Mouse (Mus musculus) heart, embryonic 15.5 days (tissue): ENCODE measurements around the gene Spem1. TPM values are rescaled to one million over a fixed set of nuclear protein-coding genes. Genes with fewer than 3 reads are reported as not detected.

ENCODE experiments used
- ATAC-seq: fragments of 200-750 bp; cut with Nextera tagmentation; replicated peaks from 2 replicates; pipeline ENCODE4 v1.8.0; 2017; ENCODE audit warnings: low read depth, moderate TSS enrichment; ENCODE audit not compliant: insufficient number of reproducible peaks, insufficient read depth, low FRiP score
- H3K27ac ChIP-seq: fragments of 300-500 bp; sonication (generic); 2 replicates; pipeline ENCODE4 v1.5.1; 2015; ENCODE audit warnings: mild to moderate bottlenecking, inconsistent platforms
- H3K27me3 ChIP-seq: fragments of 300-500 bp; sonication (generic); 2 replicates; pipeline ENCODE4 v1.6.1; 2015; ENCODE audit warnings: inconsistent platforms
- H3K36me3 ChIP-seq: fragments of 300-500 bp; sonication (generic); 2 replicates; pipeline ENCODE4 v1.6.1; 2015; ENCODE audit warnings: mild to moderate bottlenecking, inconsistent platforms
- H3K4me1 ChIP-seq: fragments of 300-500 bp; sonication (generic); replicated peaks from 2 replicates; pipeline ENCODE4 v1.6.1; 2015; ENCODE audit warnings: inconsistent platforms
- H3K4me2 ChIP-seq: fragments of 300-500 bp; sonication (generic); 2 replicates; pipeline ENCODE4 v1.6.1; 2015; ENCODE audit warnings: inconsistent platforms, mild to moderate bottlenecking, moderate library complexity
- H3K4me3 ChIP-seq: fragments of 300-500 bp; sonication (generic); 2 replicates; pipeline ENCODE4 v1.5.1; 2015; ENCODE audit warnings: mild to moderate bottlenecking, inconsistent platforms
- H3K9ac ChIP-seq: fragments of 300-500 bp; sonication (generic); 2 replicates; pipeline ENCODE4 v1.6.1; 2015; ENCODE audit warnings: mild to moderate bottlenecking, inconsistent platforms
- H3K9me3 ChIP-seq: fragments of 300-500 bp; sonication (generic); replicated peaks from 2 replicates; pipeline ENCODE4 v1.6.1; 2016; ENCODE audit warnings: inconsistent platforms
- WGBS: fragments of 180-500 bp; shearing (Covaris S2); methylation state at CpG from one replicate; pipeline ENCODE4 v1.1.7; 2015; ENCODE audit warnings: mixed read lengths; 5-methylcytosine and 5-hydroxymethylcytosine counted together
- polyA plus RNA-seq: library from polyadenylated mRNA; unstranded; fragments of >200 nt; fragmentation: Nextera tagmentation; extraction: Ambion mirVana; gene quantifications from 2 replicates; pipeline ENCODE4 v1.2.1, GENCODE M21; 2015

Gene Spem1
- polyA plus RNA-seq, 1 experiment from 2014 or later, result not detected

DNA sequence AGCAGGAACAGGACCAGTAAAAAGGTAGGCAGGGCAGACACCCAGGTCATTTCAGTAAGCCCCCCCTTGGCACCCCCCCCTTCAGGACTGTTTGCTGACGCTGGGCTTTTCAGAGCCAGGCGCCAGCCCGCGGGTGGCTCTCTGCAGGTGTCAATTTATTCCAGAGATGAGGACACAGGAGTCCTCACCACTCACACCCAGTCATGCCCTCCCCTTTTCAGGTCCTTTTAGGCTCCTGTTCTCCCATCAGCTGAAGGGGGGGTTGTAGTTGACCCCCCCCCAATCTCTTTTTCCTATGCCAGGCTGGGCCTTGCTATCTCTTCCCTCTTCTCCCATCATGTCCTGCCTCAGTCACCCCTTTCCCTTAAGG lies 14.0 kb upstream of the Spem1 start:
- H3K9me3 ChIP-seq, result no peaks in the 10 kb centered on the region
- peak overlapping the region; percentile 95 for H3K4me2 ChIP-seq
- peaks cover 48% of the 10 kb centered on the region for H3K4me1 ChIP-seq
- ATAC-seq, result no peak
- no peak overlapping the region for H3K9ac ChIP-seq
- peaks cover 42% of the 10 kb centered on the region for H3K27me3 ChIP-seq
- 19% methylated on average over 4 of the region's 4 CpGs for WGBS
- no peak overlapping the region for H3K27ac ChIP-seq
- no peaks in the 10 kb centered on the region for H3K36me3 ChIP-seq
- H3K4me3 ChIP-seq, result peak overlapping the region; percentile 72

DNA sequence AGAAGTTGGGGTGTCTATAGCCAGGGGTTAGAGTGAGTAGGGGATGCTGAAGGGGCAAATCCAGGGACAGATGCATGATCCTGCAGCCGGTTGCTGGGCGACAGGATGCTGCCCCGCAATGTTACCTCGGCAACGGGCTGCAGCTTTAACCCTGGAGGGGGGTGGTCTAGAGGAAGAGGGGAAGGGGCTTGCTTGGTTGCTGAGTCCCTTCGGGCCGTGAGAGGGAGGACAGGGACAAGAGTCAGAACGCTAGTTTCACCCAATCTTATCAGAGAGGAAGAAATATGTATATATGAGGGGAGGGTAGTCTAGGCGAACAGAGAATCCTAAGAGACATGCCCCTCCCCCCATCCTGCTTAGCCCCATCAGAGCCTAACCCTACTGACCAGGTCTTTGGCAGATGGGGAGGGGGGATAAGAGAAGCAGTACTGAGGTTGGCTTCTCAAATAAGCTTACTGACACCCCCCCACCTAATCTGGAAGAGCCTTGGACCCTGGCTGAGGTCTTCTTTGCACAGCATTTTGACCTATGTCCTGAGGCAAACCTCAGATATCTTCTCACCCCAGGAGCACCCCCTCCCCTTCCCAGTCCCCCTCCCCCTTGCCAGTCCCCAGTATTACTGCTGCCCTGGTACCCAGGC lies 13.5 kb upstream of the Spem1 start:
- no peak for ATAC-seq
- no peak overlapping the region for H3K27ac ChIP-seq
- peak overlapping the region; percentile 95 for H3K4me2 ChIP-seq
- peak overlapping the region; percentile 72 for H3K4me3 ChIP-seq
- no peaks in the 10 kb centered on the region for H3K9me3 ChIP-seq
- 18% methylated on average over 9 of the region's 9 CpGs for WGBS
- H3K36me3 ChIP-seq, result no peaks in the 10 kb centered on the region
- H3K9ac ChIP-seq, result no peak overlapping the region
- H3K27me3 ChIP-seq, result peaks cover 42% of the 10 kb centered on the region
- H3K4me1 ChIP-seq, result peaks cover 48% of the 10 kb centered on the region

DNA sequence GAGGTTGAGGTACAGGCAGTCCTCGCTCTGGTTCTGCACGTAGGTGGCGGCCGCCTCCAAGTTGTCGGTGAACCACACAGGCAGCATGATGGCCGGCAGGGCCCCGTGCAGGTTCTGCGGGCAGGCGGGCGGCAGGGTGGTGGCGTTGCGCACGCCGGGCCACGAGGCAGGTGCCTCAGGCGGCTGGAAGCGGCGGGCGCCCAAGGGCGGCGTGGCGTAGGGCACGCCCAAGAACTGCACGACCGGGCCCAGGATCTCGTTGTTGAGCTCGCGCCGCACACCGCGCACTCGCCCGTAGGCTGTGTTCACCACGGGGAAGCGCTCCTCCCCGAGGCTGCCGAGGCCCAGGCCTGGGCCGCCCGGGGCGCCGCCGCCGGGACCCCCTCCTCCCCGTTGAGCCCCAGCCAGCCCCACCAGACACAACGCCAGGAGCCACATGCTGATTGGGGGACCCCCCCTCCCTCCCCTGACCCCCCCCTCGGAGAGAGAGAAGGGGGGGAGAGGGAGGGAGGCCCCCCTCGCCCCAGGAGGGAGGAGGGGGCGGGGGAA lies 12.1 kb upstream of the Spem1 start:
- no peak for ATAC-seq
- H3K9ac ChIP-seq, result peak overlapping the region; percentile 65
- H3K4me3 ChIP-seq, result peak overlapping the region; percentile 49
- peak overlapping the region; percentile 92 for H3K4me2 ChIP-seq
- no peaks in the 10 kb centered on the region for H3K9me3 ChIP-seq
- H3K27ac ChIP-seq, result no peak overlapping the region
- peaks cover 44% of the 10 kb centered on the region for H3K4me1 ChIP-seq
- 8% methylated on average over 39 of the region's 48 CpGs for WGBS
- H3K27me3 ChIP-seq, result peaks cover 42% of the 10 kb centered on the region
- no peaks in the 10 kb centered on the region for H3K36me3 ChIP-seq

DNA sequence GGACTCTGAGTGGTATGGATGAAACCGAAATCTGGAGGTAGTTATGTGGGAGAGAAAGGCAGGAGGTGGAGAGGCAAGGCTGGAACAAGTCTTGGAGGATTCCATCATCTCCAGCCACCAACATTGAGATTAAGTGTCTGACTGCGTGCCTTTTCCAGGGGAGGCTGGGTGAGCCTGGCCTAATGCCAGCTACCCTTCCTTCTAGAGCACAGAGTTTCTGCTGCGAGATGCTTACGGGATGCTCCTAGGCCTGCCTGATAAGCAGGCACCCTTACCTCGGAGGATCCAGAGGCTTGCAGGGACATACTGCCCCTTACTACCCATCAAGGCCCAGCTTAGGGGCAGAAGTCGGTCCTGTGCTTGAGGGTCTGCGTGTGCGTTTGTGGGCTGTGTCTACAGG lies 11.6 kb upstream of the Spem1 start:
- no peak overlapping the region for H3K27ac ChIP-seq
- no peaks in the 10 kb centered on the region for H3K9me3 ChIP-seq
- no peaks in the 10 kb centered on the region for H3K36me3 ChIP-seq
- peaks cover 41% of the 10 kb centered on the region for H3K4me1 ChIP-seq
- peaks cover 42% of the 10 kb centered on the region for H3K27me3 ChIP-seq
- 38% methylated on average over 8 of the region's 8 CpGs for WGBS
- H3K9ac ChIP-seq, result peak overlapping the region; percentile 65
- H3K4me2 ChIP-seq, result peak overlapping the region; percentile 92
- ATAC-seq, result no peak
- H3K4me3 ChIP-seq, result peak overlapping the region; percentile 49

DNA sequence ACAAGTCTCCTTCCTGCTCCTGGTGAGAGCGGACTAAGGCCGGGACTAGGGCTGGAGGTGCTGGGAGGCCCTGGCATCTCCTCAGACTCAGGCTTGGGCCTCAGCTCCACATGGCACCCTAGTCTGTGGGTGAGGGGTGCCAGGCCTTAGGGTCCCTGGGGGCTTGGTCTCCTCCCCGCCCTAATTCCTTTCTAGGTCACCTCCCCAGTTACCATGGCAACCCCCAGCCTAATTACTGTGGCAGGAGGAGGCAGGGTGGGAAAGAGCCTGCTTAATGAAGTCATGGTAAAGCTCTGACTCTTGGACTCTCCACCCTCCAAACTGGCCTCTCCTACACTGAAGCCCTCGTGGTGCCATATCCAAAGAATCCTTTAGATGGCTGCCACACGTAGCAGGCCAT lies 6.9 kb upstream of the Spem1 start:
- no peak overlapping the region for H3K27ac ChIP-seq
- no peak for ATAC-seq
- peaks cover 5% of the 10 kb centered on the region; the same call in 1 of the 2 replicates for H3K36me3 ChIP-seq
- H3K9ac ChIP-seq, result no peak overlapping the region
- WGBS, result 79% methylated on average over 5 of the region's 5 CpGs
- H3K4me2 ChIP-seq, result no peak overlapping the region
- H3K9me3 ChIP-seq, result no peaks in the 10 kb centered on the region
- H3K4me1 ChIP-seq, result peaks cover 5% of the 10 kb centered on the region
- no peak overlapping the region for H3K4me3 ChIP-seq
- peaks cover 12% of the 10 kb centered on the region for H3K27me3 ChIP-seq

DNA sequence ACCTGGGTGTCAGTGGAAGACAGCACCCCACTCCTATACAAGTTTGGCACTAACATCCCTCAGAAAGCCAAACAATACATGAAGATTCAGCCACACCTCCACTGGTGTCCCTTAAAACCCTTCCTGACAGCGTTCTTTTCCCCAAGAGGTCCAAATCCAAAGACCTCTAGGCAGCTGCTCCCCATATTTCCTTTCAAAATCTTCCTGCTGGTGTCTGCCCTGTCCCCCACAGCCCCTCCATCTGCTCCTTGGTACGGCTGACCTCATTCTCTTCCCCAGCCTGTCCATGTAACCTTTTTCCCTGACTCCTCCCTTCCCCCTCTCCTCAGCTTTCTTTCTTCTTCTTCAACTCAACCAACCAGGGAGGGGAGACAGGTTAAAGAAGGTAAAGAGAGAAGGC lies 1.5 kb upstream of the Spem1 start:
- H3K9me3 ChIP-seq, result no peaks in the 10 kb centered on the region
- no peak overlapping the region for H3K4me3 ChIP-seq
- H3K36me3 ChIP-seq, result peaks cover 5% of the 10 kb centered on the region; the same call in 1 of the 2 replicates
- no peak overlapping the region for H3K4me2 ChIP-seq
- no peak for ATAC-seq
- H3K9ac ChIP-seq, result no peak overlapping the region
- WGBS, result 68% methylated on average over 2 of the region's 2 CpGs
- no peaks in the 10 kb centered on the region for H3K4me1 ChIP-seq
- H3K27ac ChIP-seq, result no peak overlapping the region
- H3K27me3 ChIP-seq, result no peaks in the 10 kb centered on the region

DNA sequence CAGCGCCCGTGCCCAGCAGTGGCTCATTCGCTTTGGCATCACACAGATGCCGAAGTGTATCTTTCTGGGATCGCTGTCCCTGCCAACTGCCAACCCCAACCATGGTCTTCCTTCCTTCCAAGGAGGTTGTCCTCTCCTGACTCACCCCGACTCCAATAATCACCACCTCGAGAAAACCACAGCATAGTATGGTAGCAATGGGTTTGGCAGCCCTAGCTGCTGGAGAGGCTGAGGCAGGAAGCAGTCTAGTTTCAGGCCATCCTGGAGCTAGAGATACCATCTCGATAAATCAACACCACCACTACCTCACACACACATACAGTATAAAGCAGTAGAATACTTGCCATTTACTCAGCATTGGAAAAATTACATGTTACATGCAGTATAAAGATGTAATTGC lies 3.1 kb downstream of the Spem1 start:
- H3K9ac ChIP-seq, result no peak overlapping the region
- H3K4me3 ChIP-seq, result no peak overlapping the region
- H3K27me3 ChIP-seq, result no peaks in the 10 kb centered on the region
- no peak overlapping the region for H3K27ac ChIP-seq
- H3K36me3 ChIP-seq, result no peaks in the 10 kb centered on the region
- WGBS, result 76% methylated on average over 8 of the region's 8 CpGs
- no peak for ATAC-seq
- no peaks in the 10 kb centered on the region for H3K4me1 ChIP-seq
- H3K4me2 ChIP-seq, result no peak overlapping the region
- H3K9me3 ChIP-seq, result no peaks in the 10 kb centered on the region

DNA sequence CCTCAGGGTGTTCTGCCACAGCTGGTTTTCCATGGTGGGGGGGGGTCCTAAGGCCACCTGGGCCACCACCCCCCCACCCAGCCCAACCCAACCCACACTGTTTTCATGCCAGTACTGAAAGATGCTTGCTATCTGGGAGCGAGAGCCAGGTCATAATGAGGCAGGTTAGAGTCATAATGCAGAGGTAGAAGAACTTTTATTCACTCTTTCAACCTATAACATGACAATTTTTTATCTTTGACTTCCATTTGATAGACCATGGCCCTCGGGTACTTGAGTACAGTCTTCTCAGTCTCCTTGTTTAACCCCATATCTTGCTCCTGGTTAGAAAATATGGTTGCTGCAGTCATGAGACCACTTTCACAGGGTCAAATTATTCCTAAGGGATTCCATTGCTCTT lies 3.6 kb downstream of the Spem1 start, which contains the start of gene Spem2:
Spem2 (minus strand) TSS at position 101 of the 400 bp plus-strand sequence.
- Histone ChIP-seq H3K9me3 (no peaks in the 10 kb centered on the region), H3K36me3 (no peaks in the 10 kb centered on the region), H3K4me3 (no peak within 1 kb of the TSS), H3K4me1 (no peaks in the 10 kb centered on the region), H3K27me3 (no peaks in the 10 kb centered on the region), H3K9ac (no peak within 1 kb of the TSS), H3K27ac (no peak within 1 kb of the TSS), H3K4me2 (no peak within 1 kb of the TSS)
- 75% methylated on average over 2 of the region's 2 CpGs for WGBS
- no peak for ATAC-seq

DNA sequence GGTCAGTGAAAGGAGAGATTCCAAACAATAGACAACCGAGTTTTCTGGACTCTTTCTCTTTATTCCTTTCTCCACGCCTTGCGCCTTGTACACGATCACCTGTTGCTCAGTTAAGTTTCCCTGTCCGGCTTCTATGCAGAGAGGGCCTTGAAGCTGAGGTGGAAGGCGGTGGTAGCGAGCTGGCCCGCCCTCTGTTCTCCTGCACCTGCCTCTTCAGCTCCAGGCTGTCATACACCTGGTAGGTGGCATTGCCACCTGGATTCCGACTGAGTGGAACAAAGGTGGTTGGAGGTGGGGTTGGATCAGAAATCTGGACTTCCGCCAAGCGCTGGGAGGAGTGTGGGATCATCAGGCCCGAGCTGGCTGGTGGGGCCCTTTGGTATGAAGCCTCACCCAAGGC lies 5.5 kb downstream of the Spem1 start:
- Histone ChIP-seq H3K9me3 (no peaks in the 10 kb centered on the region), H3K36me3 (no peaks in the 10 kb centered on the region), H3K4me3 (no peak overlapping the region), H3K4me2 (no peak overlapping the region), H3K9ac (no peak overlapping the region), H3K4me1 (no peaks in the 10 kb centered on the region), H3K27me3 (no peaks in the 10 kb centered on the region), H3K27ac (no peak overlapping the region)
- ATAC-seq, result no peak
- WGBS, result 90% methylated on average over 12 of the region's 12 CpGs

DNA sequence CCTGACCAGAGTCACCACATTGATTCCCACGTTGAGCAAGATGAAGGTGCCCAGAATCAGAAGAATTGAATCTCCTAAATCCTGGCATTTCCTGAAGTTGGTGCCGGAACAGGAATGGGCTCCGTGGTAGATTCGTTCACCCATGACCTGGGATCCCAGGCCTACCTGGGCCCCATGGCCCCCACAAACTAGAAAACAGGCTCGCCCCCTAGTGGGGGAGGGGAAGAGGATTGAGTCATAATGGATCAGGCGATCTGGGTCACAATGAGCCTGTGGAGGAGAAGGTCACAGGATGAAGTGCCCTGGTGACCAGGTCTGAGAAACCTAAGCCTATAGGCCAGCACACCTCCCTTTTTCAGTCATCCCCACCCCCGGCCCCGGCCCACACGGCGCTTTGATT lies 6.8 kb downstream of the Spem1 start, which contains the start of gene Gm39566:
Gm39566 (minus strand) TSS at position 144 of the 400 bp plus-strand sequence.
- no peak within 1 kb of the TSS for H3K4me2 ChIP-seq
- 57% methylated on average over 10 of the region's 10 CpGs for WGBS
- H3K4me3 ChIP-seq, result no peak within 1 kb of the TSS
- ATAC-seq, result no peak
- H3K27me3 ChIP-seq, result 0 out of 2 replicates have a peak, but pooled peaks cover 3% of the 10 kb centered on the region
- no peaks in the 10 kb centered on the region for H3K36me3 ChIP-seq
- no peak within 1 kb of the TSS for H3K27ac ChIP-seq
- H3K4me1 ChIP-seq, result no peaks in the 10 kb centered on the region
- H3K9ac ChIP-seq, result no peak within 1 kb of the TSS
- no peaks in the 10 kb centered on the region for H3K9me3 ChIP-seq

DNA sequence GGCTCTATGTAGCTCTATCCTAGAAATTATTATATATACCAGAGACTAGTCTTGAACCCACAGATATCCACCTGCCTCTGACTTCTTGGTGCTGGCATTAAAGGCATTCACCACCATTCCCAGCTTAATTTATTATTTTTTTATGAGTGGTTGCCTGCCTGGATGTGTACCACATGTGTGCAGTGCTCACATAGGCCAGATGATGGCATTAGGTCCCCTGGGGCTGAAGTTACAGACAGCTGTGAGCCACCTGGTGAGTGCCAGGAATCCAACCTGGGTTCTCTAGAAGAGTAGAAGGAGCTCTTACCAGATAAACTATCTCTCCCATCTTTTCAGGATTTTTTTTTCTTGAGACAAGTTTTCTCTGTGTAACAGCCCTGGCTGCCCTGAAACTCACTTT lies 11.7 kb downstream of the Spem1 start:
- no peak overlapping the region for H3K9ac ChIP-seq
- no peak overlapping the region for H3K27ac ChIP-seq
- no peak overlapping the region for H3K4me3 ChIP-seq
- H3K27me3 ChIP-seq, result peaks cover 11% of the 10 kb centered on the region
- no peak overlapping the region for H3K4me2 ChIP-seq
- H3K36me3 ChIP-seq, result no peaks in the 10 kb centered on the region
- H3K4me1 ChIP-seq, result no peaks in the 10 kb centered on the region
- H3K9me3 ChIP-seq, result no peaks in the 10 kb centered on the region
- no peak for ATAC-seq

DNA sequence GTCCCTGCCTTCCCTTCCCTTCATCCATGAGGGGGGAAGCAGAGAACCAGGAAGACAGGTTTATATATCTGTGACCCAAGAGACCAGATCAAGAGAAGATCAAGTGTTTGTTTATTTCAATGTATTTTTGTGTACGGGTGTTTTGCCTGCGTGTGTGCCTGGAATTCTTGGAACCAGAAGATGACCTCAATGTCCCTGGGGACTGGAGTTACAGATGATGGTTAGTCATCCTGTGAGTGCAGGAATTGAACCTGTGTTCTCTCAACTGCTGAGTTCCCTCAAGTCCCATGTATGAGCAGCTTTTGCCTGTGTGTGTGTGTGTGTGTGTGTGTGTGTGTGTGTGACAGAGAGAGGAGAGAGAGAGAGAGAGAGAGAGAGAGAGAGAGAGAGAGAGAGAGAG lies 14.3 kb downstream of the Spem1 start:
- H3K27ac ChIP-seq, result no peak overlapping the region
- no peaks in the 10 kb centered on the region for H3K36me3 ChIP-seq
- no peak overlapping the region for H3K4me3 ChIP-seq
- ATAC-seq, result no peak
- no peaks in the 10 kb centered on the region for H3K9me3 ChIP-seq
- WGBS, result 75% methylated on average over 2 of the region's 2 CpGs
- H3K9ac ChIP-seq, result no peak overlapping the region
- peaks cover 25% of the 10 kb centered on the region for H3K4me1 ChIP-seq
- H3K4me2 ChIP-seq, result no peak overlapping the region
- peaks cover 19% of the 10 kb centered on the region for H3K27me3 ChIP-seq
